Comparison of ENCODE assay signal across 19 mouse cellular contexts in genomic region chr15:88299061-88299460, GRCm38 (mm10).
DNase-seq lines count a peak whose midpoint lies in the region; ATAC-seq and TF ChIP-seq lines count a peak whose summit lies in the region.
"Had no signal": no experiment of that assay in that cellular context is flagged by ENCODE, and none has a peak within 500 bp of the region (broad histone marks: within the 10 kb centered on the region; RNA-seq: fewer than 3 reads in every experiment).

No protein-coding gene starts in this region.

- DNase-seq in cerebellum, postnatal 4 days (ENCODE audit: low spot score in 2 of 2), result no peak
- DNase-seq in brain, adult 2 months (ENCODE audit: low read depth, low spot score), result peak; percentile 83
- DNase-seq in cerebellum, adult 2 months, result peak; percentile 60 to 78
- peak; percentile 66 to 84 for DNase-seq in cerebellum, postnatal 10 days
- no peak for DNase-seq in urinary bladder, adult 2 months (ENCODE audit: low spot score)
- no peak for DNase-seq in layer of hippocampus, adult 9-10 months (ENCODE audit: low spot score)
- DNase-seq in gastrocnemius, postnatal 4 days (ENCODE audit: low spot score in 2 of 2), result no peak
- DNase-seq: adrenal gland, adult 8-10 months; adrenal gland, postnatal 36 days; B cell, adult 2 months; gastrocnemius, postnatal 10 days; heart, postnatal 36 days; kidney, adult 18-20 months had no signal

- 3% methylated on average over 6 of the region's 6 CpGs for WGBS in cerebellum, adult 2 months

- TF ChIP-seq CTCF in cerebellum, adult 2 months (IDR thresholded peaks at IDR 0.05; ENCODE audit: borderline replicate concordance, insufficient read depth, low read depth, low read length), result no peak

- no peak overlapping the region for H3K27ac ChIP-seq in cerebellum, adult 2 months (ENCODE audit: insufficient read depth, low read length)
- H3K27ac ChIP-seq: embryonic facial prominence, embryonic 12.5 days; heart, embryonic 13.5 days; intestine, embryonic 15.5 days had no signal

- TF ChIP-seq POLR2A in cerebellum, adult 2 months (IDR thresholded peaks at IDR 0.05; ENCODE audit: borderline replicate concordance, insufficient read depth, low read length), result no peak

- peaks cover 15% of the 10 kb centered on the region; the same call in 1 of the 2 replicates for H3K4me1 ChIP-seq in cerebellum, adult 2 months (ENCODE audit: control insufficient read depth, insufficient read depth, low read length)
- H3K4me1 ChIP-seq: embryonic facial prominence, embryonic 12.5 days; heart, embryonic 13.5 days; intestine, embryonic 15.5 days had no signal

- ATAC-seq in cerebellum, adult (ENCODE audit: insufficient number of reproducible peaks, low FRiP score, low TSS enrichment), result peak; percentile 75; the same call in 1 of the 2 replicates
- ATAC-seq: CD4-positive, CD25-positive, alpha-beta regulatory T cell, adult 4 months; forebrain, embryonic 16.5 days; intestine, embryonic 15.5 days had no signal

- no peaks in the 10 kb centered on the region; the same call in 1 of the 2 replicates for H3K27me3 ChIP-seq in cerebellum, adult 2 months (ENCODE audit: control insufficient read depth, insufficient read depth, low read length)
- H3K27me3 ChIP-seq: embryonic facial prominence, embryonic 12.5 days; intestine, embryonic 15.5 days had no signal

- H3K4me3 ChIP-seq in cerebellum, adult 2 months (replicated peaks; ENCODE audit: insufficient read depth, low read depth, low read length), result no peak overlapping the region
- H3K4me3 ChIP-seq: embryonic facial prominence, embryonic 12.5 days; heart, embryonic 13.5 days; intestine, embryonic 15.5 days had no signal

Comparison
In these comparisons a context has a peak if more than half of its experiments do, and no peak if none do; other contexts are left out.
1. DNase-seq: peak in brain, adult 2 months (single experiment), cerebellum, adult 2 months (2 of 2) and cerebellum, postnatal 10 days (2 of 2); none in cerebellum, postnatal 4 days (0 of 2), urinary bladder, adult 2 months (single experiment), layer of hippocampus, adult 9-10 months (single experiment) and gastrocnemius, postnatal 4 days (0 of 2).